Mouse (Mus musculus): ENCODE data around the gene Use1.

Use1 gene

DNA sequence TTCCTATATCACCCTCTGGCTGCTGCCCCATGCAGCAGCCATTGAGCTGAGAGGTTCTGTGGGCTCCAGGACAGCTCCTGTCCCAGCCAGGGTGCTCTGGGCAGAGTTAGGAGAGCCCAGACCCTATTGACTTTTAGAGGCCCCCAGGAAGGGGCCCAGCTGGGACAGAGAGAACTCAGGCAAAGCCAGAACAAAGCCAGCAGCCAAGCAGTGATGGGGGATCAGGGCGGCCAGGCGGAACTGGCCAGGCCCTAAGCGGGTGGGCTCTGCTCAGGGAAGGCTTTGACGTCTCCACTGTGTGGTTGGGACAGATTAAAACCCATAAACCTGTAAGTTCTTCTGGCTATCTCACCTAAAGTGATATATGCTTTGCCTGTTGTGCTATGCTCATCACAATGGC lies 12.4 kb downstream of the Use1 start:
- no peak for DNase-seq

GRCm38 (mm10) chr8:71379512-71380075 lies 12.9 kb downstream of the Use1 start:
- peak; percentile 23 for DNase-seq

DNA sequence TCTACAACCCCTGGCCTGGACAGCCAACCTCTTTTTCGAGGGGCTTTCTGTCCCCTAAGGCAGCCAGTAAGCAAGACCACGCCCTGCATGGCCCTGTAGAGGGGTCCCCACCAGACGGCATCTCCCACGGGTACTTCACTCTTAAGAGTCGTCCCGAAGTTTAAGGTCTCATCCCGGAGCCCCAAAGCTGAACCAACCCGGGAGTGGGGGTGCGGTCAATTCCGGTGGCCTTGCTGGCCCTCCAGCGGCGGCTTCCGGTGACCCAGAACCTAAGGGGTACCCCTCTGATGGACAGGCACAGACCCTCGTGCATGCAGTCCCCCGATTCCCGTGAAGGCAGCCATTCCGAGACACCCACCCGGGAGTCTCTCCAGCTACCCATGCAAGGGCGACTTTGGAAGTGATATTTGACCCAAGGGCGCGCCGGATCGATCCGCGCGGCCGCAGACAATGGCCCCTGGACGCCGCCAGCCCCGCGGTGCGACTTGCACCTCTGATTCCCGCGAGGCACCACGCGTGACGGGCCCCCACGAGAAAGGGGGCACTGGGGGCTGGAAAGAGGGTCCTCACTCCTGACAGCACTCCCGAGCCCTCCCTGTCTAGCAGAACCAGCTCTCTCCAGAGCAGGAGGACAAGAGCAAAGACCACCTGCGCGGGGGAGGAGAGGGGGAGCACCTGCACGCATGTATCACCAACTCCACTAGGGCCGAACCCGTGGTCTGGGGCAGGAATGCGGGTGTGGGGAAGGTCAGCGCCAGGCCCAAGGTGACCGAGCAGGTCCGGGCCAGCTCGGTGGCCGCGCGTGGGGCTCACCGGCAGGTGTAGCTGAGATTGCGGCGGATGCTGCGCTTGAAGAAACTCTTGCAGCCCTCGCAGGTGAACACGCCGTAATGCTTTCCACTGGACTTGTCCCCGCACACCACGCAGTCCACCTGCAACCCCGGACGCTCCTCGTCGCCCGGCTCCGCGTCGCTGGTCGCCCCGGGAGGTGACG lies 13.8 kb downstream of the Use1 start:
- DNase-seq: peak; percentile 39

GRCm38 (mm10) chr8:71381421-71381970 lies 14.8 kb downstream of the Use1 start, which contains the start of gene Nr2f6:
Nr2f6 (minus strand) TSS chr8:71381960.
- DNase-seq: peak; percentile 72

DNA sequence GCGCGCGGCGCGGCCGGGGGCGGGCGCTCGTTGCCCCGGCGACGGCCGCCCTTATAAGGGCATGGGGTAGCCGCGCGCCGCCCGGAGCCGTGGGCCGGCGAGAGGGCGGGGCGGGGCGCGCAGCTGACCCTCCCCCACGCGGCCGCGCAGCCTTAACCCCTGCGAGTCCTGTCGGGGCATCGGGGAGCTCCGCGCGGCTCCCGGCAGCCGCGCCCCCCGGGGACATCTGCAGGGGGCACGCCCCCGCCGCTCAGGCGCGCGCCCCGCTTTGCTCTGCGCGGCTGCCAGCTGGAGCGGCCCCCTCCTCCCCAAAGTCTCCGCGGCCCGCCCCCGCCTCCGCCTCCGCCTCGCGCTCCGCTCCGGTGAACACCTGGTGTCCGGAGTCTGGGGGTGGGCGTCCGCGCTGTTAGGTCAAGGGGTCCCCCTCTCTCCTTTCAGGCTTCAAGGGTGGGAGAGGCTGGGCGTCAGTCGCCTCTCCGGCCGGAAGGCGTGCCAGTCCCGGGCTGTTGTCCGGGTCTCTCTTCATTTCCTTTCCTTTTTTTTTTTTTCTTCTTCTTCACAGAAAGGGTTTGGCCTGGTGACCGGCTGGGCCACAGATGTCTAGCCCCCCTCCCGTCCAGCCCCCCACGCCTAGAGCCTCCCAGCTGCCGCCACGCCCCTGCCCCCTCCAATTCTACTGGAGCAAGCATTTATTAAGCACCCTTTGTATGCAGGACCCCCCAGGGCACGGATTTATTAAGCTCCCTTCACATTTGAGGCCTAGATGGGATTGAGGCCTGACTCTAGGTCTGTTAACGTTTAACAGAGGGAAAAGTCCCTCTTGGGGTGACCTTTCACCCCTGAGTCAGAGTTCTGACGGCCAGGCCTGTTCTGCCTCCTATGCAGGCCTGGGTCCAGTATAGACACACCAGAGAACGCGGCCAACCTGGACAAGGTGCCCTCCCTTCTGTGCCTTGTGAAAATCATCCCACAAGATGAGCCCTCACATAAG lies 15.6 kb downstream of the Use1 start:
- peak; percentile 45 for DNase-seq

GRCm38 (mm10) chr8:71383396-71383795 lies 16.7 kb downstream of the Use1 start:
- no peak for DNase-seq

DNA sequence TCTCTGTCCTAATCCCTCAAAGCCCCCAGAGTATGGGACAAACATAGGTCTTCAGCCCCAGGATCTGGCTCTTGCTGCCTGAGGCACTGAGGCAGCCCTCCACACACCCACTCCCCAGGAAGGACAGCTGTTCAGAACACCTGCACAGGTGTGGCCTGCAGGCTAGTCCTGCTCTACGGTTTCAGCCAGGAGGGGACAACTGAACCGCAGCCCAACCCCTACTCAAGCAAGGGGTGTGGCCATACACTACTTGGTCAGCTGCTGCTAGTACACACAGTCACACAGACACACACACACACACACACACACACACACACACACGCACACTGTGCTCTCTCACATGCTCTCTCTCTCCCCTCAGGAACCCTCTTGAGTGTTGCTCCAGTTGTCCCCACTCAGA lies 17.2 kb downstream of the Use1 start:
- DNase-seq: no peak

- no peak for DNase-seq
These were observed 18.7 kb downstream of the Use1 start for GRCm38 (mm10) chr8:71385212-71385835.

GRCm38 (mm10) chr8:71388267-71388666 lies 21.6 kb downstream of the Use1 start:
- no peak for DNase-seq

DNA sequence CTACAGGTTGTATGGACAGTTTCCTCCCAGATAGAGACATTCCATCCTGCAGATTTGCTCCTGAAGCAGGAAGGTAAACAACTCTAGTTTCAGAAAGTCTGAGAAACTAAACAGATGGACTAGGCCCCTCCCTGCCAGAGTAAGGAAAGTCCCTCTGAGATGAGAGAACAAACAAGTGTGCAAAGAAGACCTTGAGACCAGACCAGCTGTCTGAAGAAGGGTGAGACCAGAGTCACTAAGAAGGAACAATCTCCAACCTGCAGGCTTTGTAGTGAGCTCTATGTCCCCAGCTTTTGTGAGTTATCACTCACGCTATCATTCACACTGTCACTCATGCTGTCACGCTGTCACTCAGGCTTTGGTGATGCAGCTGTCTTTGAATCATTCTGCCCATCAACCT lies 25.0 kb downstream of the Use1 start:
- no peak for DNase-seq

DNA sequence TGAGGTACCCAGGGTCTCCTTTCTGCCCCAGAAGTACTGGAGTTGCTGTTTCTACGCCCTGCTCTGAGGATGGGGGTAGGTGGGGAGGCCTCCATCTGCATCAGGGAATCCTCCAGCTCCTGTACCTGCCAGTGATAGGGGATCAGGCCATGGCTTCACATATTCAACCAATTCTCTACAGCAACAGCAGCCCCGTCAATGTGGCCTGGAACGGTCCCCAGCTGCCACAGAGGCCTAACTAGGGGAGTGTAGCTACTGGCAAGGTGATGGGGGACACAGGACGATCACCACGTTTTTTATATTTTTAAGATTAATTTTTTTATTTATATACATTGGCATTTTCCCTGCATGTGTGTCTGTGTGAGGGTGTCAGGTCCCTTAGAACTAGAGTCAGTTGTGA lies 25.7 kb downstream of the Use1 start:
- no peak for DNase-seq

DNA sequence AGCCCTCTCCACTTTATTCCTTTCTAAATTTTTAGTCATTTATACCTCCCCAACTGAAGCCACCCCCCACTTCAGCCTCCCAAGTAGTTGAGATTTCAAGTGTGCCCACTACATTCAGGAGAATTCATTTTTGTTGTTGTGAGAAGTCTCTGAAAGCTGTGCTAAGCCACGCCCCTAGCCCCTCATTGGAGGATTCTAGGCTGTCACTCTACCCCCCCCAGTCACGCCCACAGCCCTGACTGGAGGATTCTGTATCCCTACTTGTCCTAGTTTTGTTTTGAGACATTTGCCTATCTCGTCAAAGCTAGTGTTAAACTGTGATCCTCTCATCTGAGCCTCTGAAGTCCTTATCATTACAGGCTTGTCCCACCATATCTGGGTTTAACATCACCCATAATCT lies 26.2 kb downstream of the Use1 start:
- DNase-seq: peak; percentile 13

DNA sequence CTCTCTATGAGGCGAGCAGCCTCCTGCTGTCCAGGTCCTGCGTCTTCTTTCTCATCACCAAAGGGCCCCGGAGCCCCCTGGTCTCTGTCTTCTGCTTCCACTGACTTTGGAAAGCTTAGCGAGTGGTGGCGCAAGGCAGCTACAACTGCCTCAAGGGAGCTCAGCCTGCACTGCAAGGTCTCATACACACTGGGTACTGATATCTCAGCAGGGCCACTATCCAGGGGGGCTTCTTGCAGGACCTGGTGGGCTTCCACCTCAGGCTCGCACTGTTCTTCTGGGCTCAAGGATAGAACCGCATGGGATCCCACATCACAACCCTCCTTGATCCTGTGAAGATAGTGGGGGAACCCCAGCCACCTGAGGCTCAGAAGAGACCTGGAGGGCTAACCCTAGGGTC lies 27.8 kb downstream of the Use1 start:
- DNase-seq: no peak

DNA sequence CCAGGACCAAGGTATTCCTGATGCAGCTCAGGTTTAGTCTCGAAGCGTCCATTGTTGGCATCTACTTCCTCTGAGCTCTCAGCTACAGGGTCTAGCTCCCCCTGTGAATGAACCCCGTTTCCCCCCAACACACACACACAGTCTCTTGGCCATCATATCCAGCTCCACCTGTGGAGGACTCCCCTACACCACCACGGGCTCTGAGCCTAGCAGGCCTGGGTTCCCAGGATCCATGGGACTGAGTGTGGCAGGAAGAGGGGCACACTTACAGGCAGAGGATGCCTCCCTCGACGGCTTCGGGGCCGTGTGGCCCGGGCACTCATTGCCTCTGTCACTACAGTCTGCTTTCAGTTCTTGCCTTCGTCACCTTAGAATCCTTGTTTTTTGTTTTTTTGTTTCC lies 28.4 kb downstream of the Use1 start:
- DNase-seq: peak; percentile 22

- DNase-seq: peak; percentile 33
These were observed 29.0 kb downstream of the Use1 start, which contains the start of gene Ushbp1 for GRCm38 (mm10) chr8:71395629-71396028. Ushbp1 (minus strand) TSS chr8:71395802.

- DNase-seq: peak; percentile 93
These were observed 30.1 kb downstream of the Use1 start, which contains the start of gene Babam1 for GRCm38 (mm10) chr8:71396639-71397305. Babam1 (plus strand) TSS chr8:71396861.

GRCm38 (mm10) chr8:71397701-71398100 lies 31.1 kb downstream of the Use1 start:
- DNase-seq: peak; percentile 35

GRCm38 (mm10) chr8:71400826-71401225 lies 34.2 kb downstream of the Use1 start:
- peak; percentile 3 for DNase-seq

- peak; percentile 3 for DNase-seq
These were observed 34.8 kb downstream of the Use1 start for GRCm38 (mm10) chr8:71401454-71401853.

GRCm38 (mm10) chr8:71402446-71402964 lies 35.9 kb downstream of the Use1 start:
- no peak for DNase-seq

All from cerebellum, adult 8-10 months (tissue).